Mouse (Mus musculus): Measurements from ENCODE around the gene Tln2.
"Not testable (repeated sequence)": the region's sequence is repeated elsewhere in the genome, so short reads cannot be mapped to it uniquely, and the experiment has no call there.

Gene Tln2

DNA sequence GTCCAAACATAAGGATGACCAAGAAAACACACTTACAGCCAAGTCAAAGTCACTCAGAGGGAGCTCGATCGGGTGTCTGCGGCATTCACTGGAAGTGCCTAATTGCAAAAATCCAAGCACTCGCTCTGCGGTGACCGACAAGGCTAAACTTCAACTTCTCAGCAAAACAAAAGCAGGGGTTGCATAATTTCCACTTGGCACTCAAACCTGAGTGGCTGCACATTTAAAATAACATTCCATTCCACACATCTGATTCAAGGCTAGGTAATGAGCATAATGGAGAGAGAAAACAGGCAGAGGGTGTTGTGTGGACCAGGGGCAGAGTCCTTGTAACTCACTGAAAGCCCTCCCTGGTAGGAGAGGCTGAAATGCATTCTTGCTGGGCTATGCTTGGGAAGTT lies 260.3 kb downstream of the Tln2 start:
- ATAC-seq (ENCODE audit: insufficient number of reproducible peaks, low FRiP score, low TSS enrichment) = no peak

DNA sequence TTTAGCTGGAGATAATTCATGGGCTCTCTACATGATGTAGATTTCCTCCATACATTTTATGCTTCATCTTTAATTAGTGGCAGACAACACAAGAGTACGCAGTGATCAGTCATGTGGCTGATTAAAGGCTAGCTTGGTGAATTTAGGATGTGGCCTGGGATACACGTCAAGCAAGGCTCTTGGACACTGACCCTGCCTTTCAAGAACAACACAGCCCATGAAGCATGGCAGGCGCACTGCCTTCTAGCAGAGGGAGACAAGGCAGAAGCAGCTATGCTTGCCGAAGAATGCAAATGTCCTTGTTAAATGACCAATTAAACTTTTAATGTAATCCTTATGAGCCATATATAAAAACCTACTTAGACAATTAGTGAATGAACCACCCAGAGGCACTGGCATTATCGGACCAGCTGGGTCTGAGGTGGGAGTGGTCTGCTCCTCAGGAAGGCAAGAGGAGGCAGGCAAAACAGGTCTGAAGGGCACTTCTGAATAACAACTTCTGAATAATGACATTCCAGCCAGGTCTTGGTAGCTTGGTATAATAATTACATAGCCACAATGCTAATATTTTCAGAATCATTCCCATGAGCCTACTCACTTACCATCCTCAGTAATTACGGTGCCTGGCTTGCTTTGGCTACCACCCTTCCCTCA lies 262.1 kb downstream of the Tln2 start:
- ATAC-seq (ENCODE audit: insufficient number of reproducible peaks, low FRiP score, low TSS enrichment) = no peak

GRCm38 (mm10) chr9:67287457-67287856 lies 272.0 kb downstream of the Tln2 start:
- no peak for ATAC-seq (ENCODE audit: insufficient number of reproducible peaks, low FRiP score, low TSS enrichment)

DNA sequence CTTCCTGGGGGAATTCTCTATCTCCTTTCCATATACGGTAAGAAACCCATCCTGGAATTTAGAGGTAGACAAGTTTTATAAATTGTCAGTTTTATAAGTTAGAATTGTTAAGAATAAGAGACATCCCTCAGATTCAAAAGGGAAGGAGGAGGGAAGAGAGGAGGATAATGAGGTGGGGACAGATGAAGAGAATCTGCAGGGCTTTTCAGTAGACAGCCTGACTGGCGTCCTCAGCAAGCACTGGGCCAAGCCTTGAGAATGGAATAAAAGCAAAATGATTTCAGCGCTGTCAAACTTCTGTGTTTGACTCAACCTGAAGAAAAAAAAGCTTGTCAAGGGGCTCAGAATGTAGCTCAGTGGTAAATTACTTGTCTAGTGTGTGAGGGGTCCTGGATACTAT lies 272.7 kb downstream of the Tln2 start:
- ATAC-seq (ENCODE audit: insufficient number of reproducible peaks, low FRiP score, low TSS enrichment) = no peak

GRCm38 (mm10) chr9:67285544-67285943 lies 274.0 kb downstream of the Tln2 start:
- no peak for ATAC-seq (ENCODE audit: insufficient number of reproducible peaks, low FRiP score, low TSS enrichment)

- ATAC-seq (ENCODE audit: insufficient number of reproducible peaks, low FRiP score, low TSS enrichment) = no peak
Measured at GRCm38 (mm10) chr9:67281812-67282211, 277.7 kb downstream of the Tln2 start.

- not testable (repeated sequence) for ATAC-seq (ENCODE audit: insufficient number of reproducible peaks, low FRiP score, low TSS enrichment)
Measured at GRCm38 (mm10) chr9:67280311-67280710, 279.2 kb downstream of the Tln2 start.

- ATAC-seq (ENCODE audit: insufficient number of reproducible peaks, low FRiP score, low TSS enrichment) = no peak
Measured at GRCm38 (mm10) chr9:67276446-67276845, 283.1 kb downstream of the Tln2 start.

GRCm38 (mm10) chr9:67274296-67274695 lies 285.2 kb downstream of the Tln2 start:
- no peak for ATAC-seq (ENCODE audit: insufficient number of reproducible peaks, low FRiP score, low TSS enrichment)

DNA sequence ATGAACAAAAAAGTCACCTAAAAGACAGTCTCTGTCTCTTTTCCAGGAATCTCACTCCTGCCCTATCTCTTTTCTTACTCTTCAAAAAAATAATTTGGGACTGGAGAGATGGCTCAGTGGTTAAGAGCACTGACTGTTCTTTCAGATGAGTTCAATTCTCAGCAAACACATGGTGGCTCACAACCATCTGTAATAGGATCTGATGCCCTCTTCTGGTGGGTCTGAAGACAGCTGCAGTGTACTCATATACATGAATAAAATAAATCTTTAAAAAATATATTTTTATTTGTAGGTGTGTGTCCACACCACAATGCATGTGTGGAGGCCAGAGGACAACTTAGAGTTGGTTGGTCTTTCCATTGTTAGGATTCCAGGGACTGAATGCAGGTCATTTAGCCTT lies 286.1 kb downstream of the Tln2 start:
- no peak for ATAC-seq (ENCODE audit: insufficient number of reproducible peaks, low FRiP score, low TSS enrichment)

DNA sequence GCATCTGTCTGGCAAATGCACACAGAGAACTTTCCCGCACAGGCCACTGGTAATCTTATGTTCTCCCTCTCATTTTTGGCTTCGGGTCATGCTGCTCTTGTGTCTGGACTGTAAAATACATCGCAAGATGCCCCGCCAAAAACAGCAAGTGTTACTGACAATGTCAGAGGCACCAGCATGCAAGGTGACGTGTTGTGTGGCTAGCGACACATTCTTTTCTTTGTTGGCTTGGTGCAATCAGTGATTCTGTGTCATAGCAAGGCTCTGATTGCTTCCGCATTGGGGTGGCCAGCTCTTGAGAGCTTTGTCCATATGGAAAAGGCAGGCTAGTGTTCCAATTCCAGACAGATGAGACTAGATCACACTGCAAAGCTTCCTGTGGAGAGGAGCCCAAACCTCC lies 288.8 kb downstream of the Tln2 start:
- no peak for ATAC-seq (ENCODE audit: insufficient number of reproducible peaks, low FRiP score, low TSS enrichment)

DNA sequence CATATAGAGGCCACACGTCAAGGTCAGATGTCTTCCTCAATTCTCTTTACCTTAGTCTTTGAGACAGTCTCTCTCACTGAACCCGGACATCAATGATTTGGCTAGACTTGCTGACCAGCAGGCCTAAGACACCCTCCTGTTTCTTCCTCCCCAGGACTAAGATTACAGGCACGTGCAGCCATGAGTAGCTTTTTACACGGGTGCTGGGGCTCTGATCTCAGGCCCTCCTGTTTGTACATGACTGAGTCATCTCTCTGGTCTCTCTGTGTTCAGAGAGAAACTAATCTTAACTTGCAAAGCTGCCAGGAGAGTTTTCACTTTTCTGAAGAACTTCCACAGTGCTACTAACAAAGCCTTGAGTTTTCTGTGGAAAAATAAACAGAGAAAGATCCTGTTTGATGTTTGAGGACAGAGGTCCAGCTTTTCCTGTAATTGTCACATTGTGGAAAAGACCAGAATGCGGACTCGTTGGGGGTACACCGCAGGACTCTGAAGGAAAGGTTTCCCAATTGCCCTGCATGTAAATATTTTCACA lies 289.4 kb downstream of the Tln2 start:
- ATAC-seq (ENCODE audit: insufficient number of reproducible peaks, low FRiP score, low TSS enrichment) = no peak

GRCm38 (mm10) chr9:67267276-67267990 lies 292.1 kb downstream of the Tln2 start:
- no peak for ATAC-seq (ENCODE audit: insufficient number of reproducible peaks, low FRiP score, low TSS enrichment)

GRCm38 (mm10) chr9:67265513-67265912 lies 294.0 kb downstream of the Tln2 start:
- no peak for ATAC-seq (ENCODE audit: insufficient number of reproducible peaks, low FRiP score, low TSS enrichment)

- no peak for ATAC-seq (ENCODE audit: insufficient number of reproducible peaks, low FRiP score, low TSS enrichment)
Measured at GRCm38 (mm10) chr9:67264896-67265295, 294.6 kb downstream of the Tln2 start.

- ATAC-seq (ENCODE audit: insufficient number of reproducible peaks, low FRiP score, low TSS enrichment) = no peak
Measured at GRCm38 (mm10) chr9:67260835-67261599, 298.5 kb downstream of the Tln2 start.

GRCm38 (mm10) chr9:67250141-67250540 lies 309.4 kb downstream of the Tln2 start:
- ATAC-seq (ENCODE audit: insufficient number of reproducible peaks, low FRiP score, low TSS enrichment) = no peak

DNA sequence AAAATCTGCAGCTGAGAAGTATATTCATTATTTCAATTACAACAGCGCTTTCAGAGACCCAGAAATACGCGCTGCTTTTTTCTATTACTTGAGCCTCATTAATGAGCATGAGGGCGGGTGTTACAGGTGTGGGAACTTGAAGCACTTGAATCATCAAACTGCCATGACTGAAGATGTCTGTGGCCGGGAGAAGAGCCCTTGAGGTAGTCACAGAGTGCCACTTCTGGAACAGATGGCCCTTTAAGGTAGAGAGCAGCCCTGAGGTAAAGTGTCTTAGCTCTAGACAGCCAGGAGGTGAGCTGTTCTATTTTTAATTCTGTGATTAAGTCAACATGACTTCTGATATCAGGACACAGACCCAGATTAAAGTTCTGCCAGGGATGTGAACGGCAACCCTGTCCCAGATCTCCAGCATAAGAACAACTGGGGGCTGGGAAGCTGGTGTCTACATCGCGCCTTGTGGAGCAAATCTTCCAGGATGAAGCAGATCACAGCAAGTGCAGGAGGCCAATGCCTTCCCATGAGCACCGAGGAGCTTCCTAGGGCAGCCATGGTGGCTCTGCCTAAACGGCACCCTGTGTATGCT lies 312.0 kb downstream of the Tln2 start:
- ATAC-seq (ENCODE audit: insufficient number of reproducible peaks, low FRiP score, low TSS enrichment) = no peak

DNA sequence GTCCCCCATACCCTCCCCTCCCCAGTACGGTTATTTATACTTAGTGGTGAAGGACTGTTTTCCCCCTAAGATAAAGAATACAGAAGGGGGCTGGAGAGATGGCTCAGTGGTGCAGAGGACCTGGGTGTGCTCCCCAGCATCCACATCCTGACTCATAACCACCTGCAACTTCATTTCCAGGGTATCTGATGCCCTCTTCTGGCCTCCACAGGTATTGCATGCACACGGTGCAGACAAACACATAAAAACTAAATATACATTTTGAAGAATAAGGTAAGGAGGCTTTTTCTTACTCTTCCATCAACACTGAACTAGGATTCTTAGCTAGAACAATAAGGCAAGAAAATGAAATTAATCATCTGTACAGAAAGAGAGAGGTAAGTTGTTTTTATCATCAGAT lies 314.2 kb downstream of the Tln2 start:
- ATAC-seq (ENCODE audit: insufficient number of reproducible peaks, low FRiP score, low TSS enrichment) = no peak

- no peak for ATAC-seq (ENCODE audit: insufficient number of reproducible peaks, low FRiP score, low TSS enrichment)
Measured at GRCm38 (mm10) chr9:67241683-67242082, 317.8 kb downstream of the Tln2 start.

DNA sequence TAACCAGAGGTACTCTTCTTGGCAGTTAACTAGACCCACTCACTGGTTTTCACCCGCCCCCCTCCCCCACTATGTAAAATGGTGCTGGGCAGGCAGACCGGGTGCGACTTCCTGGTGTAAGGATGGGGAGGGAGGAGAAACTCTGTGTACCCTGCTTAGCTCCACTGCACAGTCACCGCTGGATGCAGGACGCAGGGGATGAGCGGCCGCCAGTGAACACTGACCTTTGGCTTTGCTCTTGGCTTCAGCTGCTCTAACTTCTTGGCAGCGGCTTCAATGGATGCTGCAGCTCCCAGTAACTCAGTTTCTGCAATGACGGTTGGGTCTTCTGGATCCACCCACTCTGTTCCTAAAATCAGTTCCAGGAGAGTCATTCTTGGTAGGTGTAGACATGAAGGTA lies 319.0 kb downstream of the Tln2 start:
- ATAC-seq (ENCODE audit: insufficient number of reproducible peaks, low FRiP score, low TSS enrichment) = no peak

Measured in cerebellum, adult (tissue).